Mouse (Mus musculus) spleen, adult 2 months (tissue): Measurements from ENCODE around the gene Olfr652. TPM values are rescaled to one million over a fixed set of nuclear protein-coding genes. Genes with fewer than 3 reads are reported as not detected.

Source experiments
- DNase-seq, 2 experiments: peaks; one replicate each; pipeline versions ENCODE4 v3.0.0 to v3.0.0-alpha.2; 2012 to 2021; ENCODE audit warnings: low spot score in 2 of 2, low read depth in 1 of 2
- H3K27ac ChIP-seq: fragments of 200-500 bp; 2 replicates; pipeline ENCODE4 v1.5.1; 2012; ENCODE audit warnings: low read length, inconsistent platforms; ENCODE audit not compliant: insufficient read depth
- H3K27me3 ChIP-seq: fragments of 200-500 bp; 2 replicates; pipeline ENCODE4 v1.6.1; 2012; ENCODE audit warnings: mild to moderate bottlenecking, moderate library complexity, low read length, inconsistent platforms; ENCODE audit not compliant: control insufficient read depth, insufficient read depth
- H3K36me3 ChIP-seq: fragments of 200-500 bp; 2 replicates; pipeline ENCODE4 v1.6.1; 2012; ENCODE audit warnings: mild to moderate bottlenecking, low read length, inconsistent platforms; ENCODE audit not compliant: control insufficient read depth, insufficient read depth
- H3K4me1 ChIP-seq: fragments of 200-500 bp; 2 replicates; pipeline ENCODE4 v1.6.1; 2011; ENCODE audit warnings: inconsistent platforms; ENCODE audit not compliant: control insufficient read depth, insufficient read depth, insufficient read length
- H3K4me3 ChIP-seq: fragments of 200-500 bp; 2 replicates; pipeline ENCODE4 v1.5.1; 2011; ENCODE audit warnings: mild to moderate bottlenecking, inconsistent platforms; ENCODE audit not compliant: insufficient read depth, insufficient read length; ENCODE audit errors: extremely low read depth
- CTCF ChIP-seq: fragments of 200-500 bp; IDR thresholded peaks from 2 replicates; pipeline ENCODE4 v1.5.1; 2011; ENCODE audit warnings: mild to moderate bottlenecking, inconsistent platforms; ENCODE audit not compliant: insufficient read depth, insufficient read length, insufficient replicate concordance; ENCODE audit errors: extremely low read depth
- POLR2A ChIP-seq: fragments of 200-500 bp; IDR thresholded peaks from 2 replicates; pipeline ENCODE4 v1.6.1; 2011; ENCODE audit warnings: low read depth, low read length, inconsistent platforms
- WGBS: fragments of 180-500 bp; shearing (Covaris S2); methylation state at CpG from one replicate; pipeline ENCODE4 v1.1.7; 2018; 5-methylcytosine and 5-hydroxymethylcytosine counted together
- polyA plus RNA-seq: library from polyadenylated mRNA; depleted of rRNA; stranded (reverse); fragments of >200 nt; gene quantifications from 2 replicates; pipeline ENCODE4 v1.2.3, GENCODE M21; 2012; rRNA removed

The Olfr652 gene
- polyA plus RNA-seq, 1 experiment = not detected

DNA sequence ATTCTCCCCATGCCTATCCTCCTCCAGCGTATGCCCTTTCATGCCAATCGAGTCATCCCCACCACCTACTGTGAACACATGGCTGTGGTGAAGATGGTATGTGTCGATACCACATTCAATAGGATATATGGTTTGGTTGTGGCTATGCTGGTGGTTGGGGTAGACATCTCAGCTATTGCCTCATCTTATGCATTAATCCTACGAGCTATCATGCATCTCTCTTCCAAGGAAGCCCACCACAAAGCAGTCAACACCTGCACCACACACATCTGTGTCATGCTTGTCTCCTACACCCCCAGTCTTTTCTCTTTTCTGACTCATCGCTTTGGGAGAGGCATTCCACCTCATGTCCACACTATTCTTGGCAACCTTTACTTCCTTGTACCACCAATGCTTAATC is 27.6 kb downstream of the Olfr652 start:
- TF ChIP-seq POLR2A (no peak), CTCF (no peak)
- DNase-seq = no peak
- H3K4me3 ChIP-seq = no peak overlapping the region
- no peaks in the 10 kb centered on the region for H3K4me1 ChIP-seq
- no peak overlapping the region for H3K27ac ChIP-seq
- H3K36me3 ChIP-seq = no peaks in the 10 kb centered on the region
- H3K27me3 ChIP-seq = no peaks in the 10 kb centered on the region
- WGBS = 81% methylated on average over 5 of the region's 5 CpGs

DNA sequence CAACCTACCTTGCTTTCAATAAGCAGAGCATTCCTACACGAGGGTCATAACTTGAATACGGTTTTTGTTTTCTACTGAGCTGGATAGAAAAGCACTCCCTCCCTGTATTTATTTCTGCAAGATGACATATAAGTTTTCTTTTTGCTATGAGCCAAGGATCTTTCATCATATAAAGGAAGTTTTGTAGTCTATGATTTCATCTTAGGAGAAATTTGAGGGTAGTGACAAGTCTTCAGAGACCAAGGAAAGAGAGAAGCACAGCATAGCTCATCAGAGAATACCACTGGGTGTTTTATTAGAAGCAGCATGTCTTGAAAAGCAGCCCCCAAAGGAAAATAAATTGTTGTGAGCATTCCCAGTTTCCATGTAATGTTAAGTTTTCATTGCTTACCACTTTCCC is 41.0 kb downstream of the Olfr652 start, which contains the start of gene Olfr655:
Gene Olfr655 (minus strand): TSS at position 101 of the 400 bp plus-strand sequence.
- WGBS = 89% methylated on average over 2 of the region's 2 CpGs
- Histone ChIP-seq H3K27me3 (no peaks in the 10 kb centered on the region), H3K36me3 (no peaks in the 10 kb centered on the region), H3K27ac (no peak within 1 kb of the TSS), H3K4me1 (no peaks in the 10 kb centered on the region), H3K4me3 (no peak within 1 kb of the TSS)
- no peak for DNase-seq
- TF ChIP-seq CTCF (no peak), POLR2A (no peak)

DNA sequence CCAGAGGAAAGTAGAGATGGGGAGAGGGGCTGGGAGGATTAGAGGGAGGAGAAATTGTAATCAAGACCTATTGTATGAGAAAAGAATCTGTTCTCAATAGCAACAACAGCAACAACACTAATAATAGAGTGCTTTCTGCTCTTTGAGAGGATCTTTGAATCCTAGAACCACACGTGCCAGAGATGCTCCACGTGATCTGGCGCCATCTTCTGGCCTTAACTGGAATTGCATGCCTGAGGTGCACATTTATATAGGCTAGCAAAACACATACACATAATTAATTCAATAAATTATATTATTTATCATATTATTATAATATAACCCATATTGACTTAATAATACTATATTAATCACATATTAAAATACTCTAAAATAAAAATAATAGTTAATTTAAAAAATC is 42.5 kb downstream of the Olfr652 start:
- peak; percentile 73; the same call in 1 of the 2 replicates for TF ChIP-seq CTCF
- TF ChIP-seq POLR2A = no peak
- no peaks in the 10 kb centered on the region for H3K4me1 ChIP-seq
- no peaks in the 10 kb centered on the region for H3K27me3 ChIP-seq
- no peak overlapping the region for H3K4me3 ChIP-seq
- peak; percentile 33 to 57 for DNase-seq
- 14% methylated on average over 3 of the region's 3 CpGs for WGBS
- H3K27ac ChIP-seq = no peak overlapping the region
- H3K36me3 ChIP-seq = no peaks in the 10 kb centered on the region

GRCm38 (mm10) chr7:104604727-104605126 is 44.0 kb downstream of the Olfr652 start:
- H3K4me3 ChIP-seq = no peak overlapping the region
- no peaks in the 10 kb centered on the region for H3K4me1 ChIP-seq
- no peaks in the 10 kb centered on the region for H3K27me3 ChIP-seq
- TF ChIP-seq POLR2A = no peak
- no peak for TF ChIP-seq CTCF
- no peak overlapping the region for H3K27ac ChIP-seq
- H3K36me3 ChIP-seq = no peaks in the 10 kb centered on the region
- DNase-seq = no peak

GRCm38 (mm10) chr7:104613655-104614054 is 53.0 kb downstream of the Olfr652 start, which contains the start of gene Olfr656:
Gene Olfr656 (plus strand): TSS chr7:104613955.
- TF ChIP-seq POLR2A (no peak), CTCF (no peak)
- H3K4me3 ChIP-seq = no peak within 1 kb of the TSS
- no peaks in the 10 kb centered on the region for H3K4me1 ChIP-seq
- H3K27me3 ChIP-seq = no peaks in the 10 kb centered on the region
- no peaks in the 10 kb centered on the region for H3K36me3 ChIP-seq
- WGBS = 85% methylated on average over 4 of the region's 4 CpGs
- H3K27ac ChIP-seq = no peak within 1 kb of the TSS
- no peak for DNase-seq

Other genes starting within 250 kb of the Olfr652 start
- gene Trim12a, start 245.4 kb upstream of the Olfr652 start, polyA plus RNA-seq = 6.2 and 7.5 TPM in 2 replicates
- gene Trim34b, start 231.4 kb upstream of the Olfr652 start, polyA plus RNA-seq = 5.7 and 6.7 TPM in 2 replicates
- gene Trim12c, start 207.5 kb upstream of the Olfr652 start, polyA plus RNA-seq = 4.9 and 5.0 TPM in 2 replicates
- gene Trim30b, start 191.0 kb upstream of the Olfr652 start, polyA plus RNA-seq = 2.8 and 3.5 TPM in 2 replicates
- gene Trim30c, start 160.1 kb upstream of the Olfr652 start, polyA plus RNA-seq = 0.49 and 0.51 TPM in 2 replicates
- gene Trim30a, start 95.7 kb upstream of the Olfr652 start, polyA plus RNA-seq = 8.1 and 8.8 TPM in 2 replicates
- gene Trim30d, start 53.1 kb upstream of the Olfr652 start, polyA plus RNA-seq = 2.8 and 2.9 TPM in 2 replicates
- not detected in 2 replicates for gene Olfr651, start 10.8 kb upstream of the Olfr652 start, polyA plus RNA-seq
- not detected in 2 replicates for gene Olfr653, start 16.4 kb downstream of the Olfr652 start, polyA plus RNA-seq
- gene Olfr654, start 26.1 kb downstream of the Olfr652 start, polyA plus RNA-seq = not detected in 2 replicates
- gene Olfr655, start 40.9 kb downstream of the Olfr652 start, polyA plus RNA-seq = not detected in 2 replicates
- not detected in 2 replicates for gene Olfr656, start 53.1 kb downstream of the Olfr652 start, polyA plus RNA-seq
- not detected in 2 replicates for gene Olfr657, start 63.9 kb downstream of the Olfr652 start, polyA plus RNA-seq
- 0.05 and 0.06 TPM in 2 replicates for gene Olfr658, start 86.4 kb downstream of the Olfr652 start, polyA plus RNA-seq
- gene Olfr659, start 105.9 kb downstream of the Olfr652 start, polyA plus RNA-seq = not detected in 2 replicates
- not detected in 2 replicates for gene Olfr661, start 125.6 kb downstream of the Olfr652 start, polyA plus RNA-seq
- not detected in 2 replicates for gene Usp17le, start 216.6 kb downstream of the Olfr652 start, polyA plus RNA-seq